Mouse (Mus musculus) layer of hippocampus, adult 2 months (tissue): ENCODE measurements at regions not wholly inside any gene's neighbourhood (a gene's known extent, or its start where the extent isn't known, plus 50 kb on each side); places are given as distances from the start of the nearest gene placed in this dataset.
A peak's percentile ranks its signal among the peaks of the same experiment; 100 is the strongest.

ENCODE experiments used
- DNase-seq, 2 experiments: peaks; one replicate each; pipeline ENCODE4 v3.0.0; 2022; ENCODE audit warnings: low spot score in 2 of 2
- H3K27ac ChIP-seq: fragments of 200-600 bp; 2 replicates; pipeline ENCODE4 v1.8.1; 2022
- H3K4me3 ChIP-seq: fragments of 200-600 bp; 2 replicates; pipeline ENCODE4 v1.8.1; 2022; ENCODE audit warnings: mild to moderate bottlenecking
- CTCF ChIP-seq: fragments of 200-600 bp; conservative IDR thresholded peaks from 2 replicates; pipeline ENCODE4 v1.8.1; 2022; ENCODE audit warnings: antibody characterized with exemption, mild to moderate bottlenecking, moderate library complexity

DNA sequence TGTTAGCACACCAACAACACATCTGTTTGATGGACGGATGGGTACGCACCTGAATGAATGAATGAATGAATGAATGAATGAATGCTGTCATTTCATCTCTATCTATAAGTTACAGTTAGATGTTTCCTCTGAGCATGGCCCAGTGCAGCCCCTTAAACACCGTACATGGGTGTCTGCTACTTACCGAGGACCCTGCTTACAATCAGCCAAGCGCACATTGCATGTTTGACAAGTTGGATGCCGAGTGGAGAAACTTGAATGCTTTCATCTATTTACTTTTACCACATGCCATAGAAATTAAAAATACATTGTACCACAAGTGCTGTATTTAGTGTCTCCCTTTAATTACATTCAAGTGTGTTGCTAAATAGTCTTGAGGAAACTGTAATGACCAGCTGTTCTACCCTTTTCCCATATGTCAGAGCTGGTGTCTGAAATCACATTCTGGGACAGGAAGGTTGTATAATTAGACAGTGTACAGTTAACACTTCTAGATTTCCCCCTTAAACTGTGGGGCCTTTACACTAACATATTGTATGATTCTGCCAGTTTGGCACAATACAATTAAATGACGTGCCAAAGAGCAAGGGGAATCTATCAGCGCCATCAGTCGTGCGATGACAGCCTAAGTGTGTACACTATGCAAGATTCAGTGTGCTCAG is 127.3 kb upstream of the Prox1 start:
- DNase-seq, result no peak
- no peak overlapping the region for H3K27ac ChIP-seq
- no peak for TF ChIP-seq CTCF
- H3K4me3 ChIP-seq, result no peak overlapping the region

GRCm38 (mm10) chr1:190290061-190290460 is 119.5 kb upstream of the Prox1 start:
- H3K27ac ChIP-seq, result no peak overlapping the region
- no peak overlapping the region for H3K4me3 ChIP-seq
- no peak for DNase-seq
- no peak for TF ChIP-seq CTCF

DNA sequence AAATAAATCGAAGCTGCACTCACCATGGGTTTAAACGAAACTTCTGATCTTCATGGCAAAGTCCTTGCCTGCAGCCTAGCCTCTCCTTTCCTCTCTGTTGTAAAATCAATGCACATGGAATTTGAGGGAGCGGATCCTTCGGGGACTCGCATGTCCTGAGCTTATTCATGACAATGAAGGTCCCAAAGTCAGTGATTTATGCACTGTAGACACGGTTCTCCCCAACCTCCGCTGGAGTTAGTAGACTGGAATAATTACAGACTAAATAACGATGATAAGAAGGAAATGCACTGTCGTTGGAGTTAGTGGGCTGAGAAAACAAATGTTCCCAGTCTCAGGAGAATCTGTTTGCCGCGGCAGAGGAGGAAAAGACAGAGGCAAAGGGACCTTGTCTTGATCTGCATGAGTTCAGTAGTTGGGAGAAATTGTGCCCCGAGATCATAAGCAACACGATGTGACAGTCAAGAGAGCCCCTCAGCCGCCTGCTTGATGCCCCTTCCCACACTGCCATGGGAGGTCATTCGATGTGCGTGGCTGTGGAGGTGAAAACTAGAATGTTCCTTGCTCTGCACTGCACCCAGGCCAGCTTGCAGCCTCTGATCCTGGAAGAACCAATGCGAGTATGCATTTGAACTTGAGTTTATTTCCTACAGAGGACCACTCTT is 116.1 kb upstream of the Prox1 start:
- no peak overlapping the region for H3K4me3 ChIP-seq
- no peak overlapping the region for H3K27ac ChIP-seq
- DNase-seq, result no peak
- no peak for TF ChIP-seq CTCF

DNA sequence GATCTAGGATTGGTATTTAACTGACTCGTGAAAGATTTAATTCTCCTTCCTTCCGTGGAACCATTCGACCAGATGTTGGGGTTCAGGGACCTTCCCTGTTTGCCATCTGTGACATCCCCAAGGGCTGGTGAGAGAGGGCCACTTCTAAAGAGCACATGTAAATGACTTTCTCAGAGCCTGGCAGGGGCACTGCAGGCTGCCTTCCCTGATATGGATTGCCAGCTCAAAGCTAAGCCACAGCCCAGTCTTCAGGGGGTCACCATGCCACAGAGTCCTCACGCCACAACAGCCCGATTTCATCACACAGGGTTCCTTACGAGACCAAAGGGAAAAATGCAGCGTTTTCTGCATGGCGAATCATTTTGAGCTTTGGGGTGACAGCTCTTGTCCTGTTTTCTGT is 115.1 kb upstream of the Prox1 start:
- Histone ChIP-seq H3K4me3 (no peak overlapping the region), H3K27ac (no peak overlapping the region)
- no peak for TF ChIP-seq CTCF
- no peak for DNase-seq

DNA sequence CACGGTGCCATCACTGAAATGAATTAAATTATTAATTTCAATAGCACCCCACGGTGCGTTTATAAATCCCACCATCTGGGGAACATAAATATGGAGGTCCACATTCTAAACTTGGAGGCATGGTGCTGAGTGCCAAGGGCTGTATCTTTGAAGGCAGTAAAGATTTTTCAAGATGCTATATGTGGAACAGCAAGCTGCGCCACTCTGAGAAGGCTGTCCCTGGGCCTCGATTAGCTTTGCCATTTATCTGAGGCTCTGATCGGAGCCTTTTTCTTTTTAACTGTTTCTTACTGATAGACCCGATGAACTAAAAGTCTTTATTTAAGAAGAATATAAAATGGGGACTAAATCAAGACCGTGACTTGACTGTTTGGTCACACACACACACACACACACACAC is 114.5 kb upstream of the Prox1 start:
- no peak for DNase-seq
- Histone ChIP-seq H3K27ac (no peak overlapping the region), H3K4me3 (no peak overlapping the region)
- TF ChIP-seq CTCF, result no peak

DNA sequence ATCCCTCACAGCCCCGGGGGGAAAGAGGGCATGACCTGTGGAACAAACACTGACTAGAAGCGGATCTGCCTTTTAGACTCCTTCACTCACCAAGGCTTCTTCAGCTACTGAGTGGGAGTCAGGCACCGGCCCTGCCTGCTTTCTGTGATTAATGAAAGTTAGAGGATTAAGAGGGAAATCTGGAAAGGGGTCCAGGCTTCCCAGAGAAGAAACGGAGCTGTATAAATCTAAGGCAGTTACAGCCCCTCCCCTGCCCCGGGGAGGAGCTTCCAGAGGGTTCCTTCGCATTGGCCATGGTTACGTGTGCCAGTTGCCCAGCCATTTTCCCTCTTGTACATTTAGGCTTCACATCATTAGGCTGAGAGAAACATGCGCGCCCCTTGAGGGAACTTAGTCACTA is 113.6 kb upstream of the Prox1 start:
- H3K27ac ChIP-seq, result no peak overlapping the region
- DNase-seq, result no peak

DNA sequence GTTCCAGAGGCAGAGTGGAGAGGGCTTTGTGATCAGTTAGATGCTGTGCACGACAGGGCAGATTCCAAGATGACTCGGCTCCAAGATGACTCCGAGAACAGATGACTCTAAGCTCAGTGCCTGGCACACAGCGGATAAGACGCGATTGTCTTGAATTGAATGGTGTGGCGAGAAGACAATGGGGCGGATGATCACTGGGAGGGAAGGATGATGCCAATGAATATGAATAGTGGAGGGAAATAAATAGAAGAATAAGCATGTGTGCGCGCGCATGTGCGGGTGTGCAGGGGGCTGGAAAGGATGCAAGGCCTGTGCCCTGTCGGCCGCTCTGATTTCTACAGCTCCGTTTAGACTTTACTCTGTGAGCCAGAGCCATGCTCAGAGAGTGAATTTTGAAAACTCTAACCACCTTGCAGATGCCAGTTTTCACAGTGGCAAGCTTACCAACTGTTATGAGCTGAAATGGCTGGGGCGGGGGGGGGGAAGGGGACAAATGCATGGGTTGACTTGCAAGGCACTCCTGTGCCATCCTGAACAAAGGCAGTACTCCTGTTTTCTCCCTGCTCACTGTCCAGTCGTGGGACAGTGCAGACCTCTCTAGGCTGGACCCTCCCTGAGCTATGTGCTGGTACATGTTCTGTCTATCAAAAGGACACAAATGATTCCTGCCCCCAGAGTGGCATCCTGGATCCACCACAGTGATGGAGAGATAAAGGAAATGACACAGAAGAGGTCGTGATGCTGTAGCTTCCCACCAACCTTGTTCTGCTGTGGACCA is 109.8 kb upstream of the Prox1 start:
- peak; percentile 48 for TF ChIP-seq CTCF
- peak in 1 of 2 experiments; percentile 39 for DNase-seq
- H3K4me3 ChIP-seq, result no peak overlapping the region
- H3K27ac ChIP-seq, result peak overlapping the region; percentile 79

More for the DNA sequence above, 113.6 kb upstream of the Prox1 start:
- no peak for TF ChIP-seq CTCF
- H3K4me3 ChIP-seq, result no peak overlapping the region

- no peak overlapping the region for H3K4me3 ChIP-seq
- no peak for TF ChIP-seq CTCF
- DNase-seq, result peak; percentile 24 to 60
- H3K27ac ChIP-seq, result peak overlapping the region; percentile 85
Observed at GRCm38 (mm10) chr1:190274911-190275310, 104.4 kb upstream of the Prox1 start.

GRCm38 (mm10) chr1:190270784-190271385 is 100.4 kb upstream of the Prox1 start:
- H3K4me3 ChIP-seq, result no peak overlapping the region
- no peak for TF ChIP-seq CTCF
- peak overlapping the region; percentile 32 for H3K27ac ChIP-seq
- no peak for DNase-seq

- DNase-seq, result no peak
- no peak overlapping the region for H3K4me3 ChIP-seq
- no peak for TF ChIP-seq CTCF
- H3K27ac ChIP-seq, result no peak overlapping the region
Observed at GRCm38 (mm10) chr1:190269181-190269580, 98.7 kb upstream of the Prox1 start.

DNA sequence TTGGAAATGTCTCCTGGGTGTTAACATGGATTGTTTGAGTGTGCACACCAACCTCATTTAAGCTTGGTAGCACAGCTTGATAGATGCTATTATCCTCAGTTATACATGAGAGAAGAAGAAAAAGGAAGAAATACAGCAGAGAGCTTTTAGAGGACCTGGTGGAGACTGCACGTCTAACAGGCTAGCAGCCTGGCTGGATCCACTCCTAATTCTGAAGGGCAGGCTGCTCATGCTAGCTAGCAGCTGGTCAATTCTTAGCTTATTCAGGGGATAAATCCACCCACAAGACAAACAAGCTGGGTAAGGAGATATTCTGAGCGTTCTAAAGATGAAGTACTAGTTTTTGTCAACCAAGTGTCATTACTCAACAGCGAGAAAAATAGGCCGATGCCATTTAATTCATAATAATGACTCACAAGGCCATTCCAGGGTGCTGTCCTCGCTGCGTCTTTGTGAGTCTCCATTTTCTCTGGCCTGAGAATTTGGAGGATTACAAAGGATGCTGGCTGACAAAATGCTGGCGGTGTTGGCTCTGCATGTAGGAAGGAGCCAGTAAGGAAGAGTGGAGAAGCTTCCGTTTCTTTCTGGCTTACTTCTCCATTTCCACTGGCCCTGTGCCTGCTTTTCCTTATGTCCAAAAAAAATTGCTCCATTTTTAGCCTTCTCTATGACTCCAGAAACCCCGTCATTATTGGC is 94.7 kb upstream of the Prox1 start:
- no peak overlapping the region for H3K4me3 ChIP-seq
- no peak for TF ChIP-seq CTCF
- no peak for DNase-seq
- no peak overlapping the region for H3K27ac ChIP-seq

DNA sequence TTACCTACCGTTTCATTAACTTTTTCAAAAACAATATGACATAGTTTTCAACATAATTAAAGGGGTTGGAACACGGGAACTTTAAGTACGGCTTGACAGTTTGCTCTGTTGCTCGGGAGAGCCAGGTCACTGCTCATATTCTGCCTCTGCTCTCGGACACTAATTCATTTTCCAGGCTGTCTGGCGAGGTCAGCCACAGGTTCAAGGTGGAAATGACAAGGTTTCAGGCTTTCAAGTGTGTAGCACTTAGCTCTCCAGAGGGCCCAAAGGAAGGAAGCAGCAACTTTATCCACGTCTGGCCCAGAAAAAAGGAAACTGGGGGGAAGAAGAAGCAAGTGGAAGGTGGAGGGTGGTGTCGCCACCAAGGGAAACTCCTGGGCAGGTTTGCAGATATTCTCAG is 94.0 kb upstream of the Prox1 start:
- no peak for DNase-seq
- Histone ChIP-seq H3K27ac (no peak overlapping the region), H3K4me3 (no peak overlapping the region)
- TF ChIP-seq CTCF, result no peak

DNA sequence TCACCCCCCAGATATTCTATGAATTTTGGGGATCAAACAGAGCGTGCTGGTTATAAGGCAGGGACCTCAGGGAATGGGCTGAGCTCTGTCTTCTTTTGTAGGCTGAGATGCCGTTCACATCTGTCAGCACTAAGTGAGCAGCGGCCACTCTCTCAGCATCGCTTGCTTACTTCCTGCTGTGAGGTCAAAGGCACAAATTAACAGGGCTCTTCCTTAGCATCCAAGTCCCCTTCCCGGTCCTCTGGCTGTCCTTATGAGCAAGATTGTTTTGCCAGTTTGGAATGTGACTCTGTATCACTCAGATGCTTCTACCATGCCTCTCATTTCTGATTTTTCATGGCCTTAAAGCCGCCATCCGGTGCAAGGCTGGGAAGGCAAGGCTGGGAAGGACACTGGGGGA is 93.1 kb upstream of the Prox1 start:
- no peak for TF ChIP-seq CTCF

More for the DNA sequence above, 93.1 kb upstream of the Prox1 start:
- no peak for DNase-seq
- no peak overlapping the region for H3K27ac ChIP-seq
- no peak overlapping the region for H3K4me3 ChIP-seq
